Mouse (Mus musculus) embryonic stem cell, embryonic (primary cell): Measurements from ENCODE around the gene Spire2.

Experiments
- CTCF ChIA-PET, 4 experiments: fragments of 300-600 bp in 2 of 4; fragments of 350-600 bp in 2 of 4; sonication (Branson Sonifier 250); formaldehyde crosslinking; loops; one replicate each; lab custom pipeline; 2022; ENCODE audit warnings: inconsistent platforms in 2 of 4; lab: Charles Lee
- POLR2A ChIA-PET, 4 experiments: fragments of 300-600 bp in 2 of 4; fragments of 350-600 bp in 2 of 4; sonication (Branson Sonifier 250); formaldehyde crosslinking; loops; one replicate each; lab custom pipeline; 2022; ENCODE audit warnings: antibody characterized with exemption in 4 of 4, inconsistent platforms in 1 of 4; lab: Charles Lee

Gene Spire2

GRCm38 (mm10) chr8:123345135-123345534 is 12.6 kb downstream of the Spire2 start:
- ChIA-PET POLR2A (interaction anchor here (0.6 to 7.1 kb wide), 9 partner anchors 8 to 403 kb away, joined by 3 to 65 read pairs (median 13); partner anchors contain the start of gene Tcf25 (in 3 of the 4)), CTCF (interaction anchor here in 3 of 4 experiments (0.6 to 1.9 kb wide), 6 partner anchors 22 to 132 kb away, joined by 3 to 15 read pairs (median 4); partner anchors contain the start of genes Chmp1a (in 1 of the 3), Mc1r (in 1 of the 3) and Spata33 (in 1 of the 3))

- CTCF ChIA-PET: interaction anchor here in 2 of 4 experiments (0.9 to 1.2 kb wide), 2 partner anchors 23 to 62 kb away, joined by 3 to 5 read pairs; partner anchors contain the start of gene Mc1r (in 1 of the 2)
Measured at GRCm38 (mm10) chr8:123345856-123346255, 13.3 kb downstream of the Spire2 start.

GRCm38 (mm10) chr8:123347293-123347692 is 14.8 kb downstream of the Spire2 start:
- POLR2A ChIA-PET: interaction anchor here in 1 of 4 experiments (0.5 to 1.5 kb wide), 5 partner anchors 8 to 107 kb away, joined by 3 to 6 read pairs (median 3); no protein-coding TSS in a partner anchor
- CTCF ChIA-PET: interaction anchor here in 1 of 4 experiments (0.8 kb wide), 1 partner anchor 12 kb away, joined by 3 read pairs; no protein-coding TSS in a partner anchor

More at GRCm38 (mm10) chr8:123345856-123346255, 13.3 kb downstream of the Spire2 start:
- POLR2A ChIA-PET: no interaction called here

GRCm38 (mm10) chr8:123348237-123348843 is 15.8 kb downstream of the Spire2 start:
- ChIA-PET CTCF (interaction anchor here in 3 of 4 experiments (0.6 to 1.1 kb wide), 5 partner anchors 9 to 468 kb away, joined by 3 to 6 read pairs (median 3); partner anchors contain the start of gene Mc1r (in 1 of the 3)), POLR2A (interaction anchor here in 2 of 4 experiments (0.7 to 1.5 kb wide), 4 partner anchors 9 to 106 kb away, joined by 3 to 6 read pairs (median 4); no protein-coding TSS in a partner anchor)

- POLR2A ChIA-PET: no interaction called here
- CTCF ChIA-PET: interaction anchor here in 2 of 4 experiments (0.6 to 1.1 kb wide), 3 partner anchors 26 to 468 kb away, joined by 3 to 6 read pairs (median 5); no protein-coding TSS in a partner anchor
Measured at GRCm38 (mm10) chr8:123349073-123349472, 16.6 kb downstream of the Spire2 start.

GRCm38 (mm10) chr8:123352118-123352517 is 19.6 kb downstream of the Spire2 start:
- CTCF ChIA-PET: interaction anchor here (0.5 to 1.6 kb wide), 8 partner anchors 8 to 140 kb away, joined by 4 to 10 read pairs (median 4); partner anchors contain the start of genes Chmp1a (in 1 of the 4) and Spata33 (in 1 of the 4)
- POLR2A ChIA-PET: interaction anchor here in 3 of 4 experiments (0.6 to 7.5 kb wide), 7 partner anchors 8 to 20 kb away, joined by 3 to 65 read pairs (median 4); no protein-coding TSS in a partner anchor

- CTCF ChIA-PET: interaction anchor here (0.6 to 2.0 kb wide), 26 partner anchors 8 to 746 kb away, joined by 3 to 14 read pairs (median 4); partner anchors contain the start of genes Mc1r (in 2 of the 4), Chmp1a (in 1 of the 4), Spata2l (in 1 of the 4) and Spata33 (in 1 of the 4)
Measured at GRCm38 (mm10) chr8:123352786-123353185, 20.3 kb downstream of the Spire2 start.

GRCm38 (mm10) chr8:123353216-123353615 is 20.7 kb downstream of the Spire2 start:
- CTCF ChIA-PET: interaction anchor here (0.6 to 2.0 kb wide), 26 partner anchors 8 to 747 kb away, joined by 3 to 14 read pairs (median 4); partner anchors contain the start of genes Mc1r (in 2 of the 4), Chmp1a (in 1 of the 4), Spata2l (in 1 of the 4) and Spata33 (in 1 of the 4)

More at GRCm38 (mm10) chr8:123352786-123353185, 20.3 kb downstream of the Spire2 start:
- POLR2A ChIA-PET: interaction anchor here (0.6 to 7.5 kb wide), 13 partner anchors 8 to 109 kb away, joined by 3 to 65 read pairs (median 4); partner anchors contain the start of gene Tcf25 (in 1 of the 4)

GRCm38 (mm10) chr8:123361082-123361739 is 28.7 kb downstream of the Spire2 start:
- ChIA-PET POLR2A (interaction anchor here in 3 of 4 experiments (0.5 to 6.2 kb wide), 7 partner anchors 9 to 627 kb away, joined by 3 to 53 read pairs (median 5); partner anchors contain the start of genes Chmp1a (in 1 of the 3), Spata33 (in 1 of the 3) and Tcf25 (in 1 of the 3)), CTCF (interaction anchor here (0.5 to 2.8 kb wide), 15 partner anchors 8 to 96 kb away, joined by 3 to 11 read pairs (median 3); no protein-coding TSS in a partner anchor)

More at GRCm38 (mm10) chr8:123353216-123353615, 20.7 kb downstream of the Spire2 start:
- POLR2A ChIA-PET: interaction anchor here (0.6 to 7.5 kb wide), 15 partner anchors 8 to 108 kb away, joined by 3 to 65 read pairs (median 4); partner anchors contain the start of gene Tcf25 (in 1 of the 4)

- ChIA-PET POLR2A (interaction anchor here (0.6 to 8.1 kb wide), 63 partner anchors 8 to 576 kb away, joined by 3 to 53 read pairs (median 6); partner anchors contain the start of genes Spire2 (in 3 of the 4), Afg3l1 (in 2 of the 4), Chmp1a (in 2 of the 4) and Mc1r (in 2 of the 4)), CTCF (interaction anchor here (0.6 to 2.9 kb wide), 14 partner anchors 11 to 396 kb away, joined by 3 to 19 read pairs (median 5); partner anchors contain the start of gene Mc1r (in 1 of the 4))
Measured at GRCm38 (mm10) chr8:123373403-123374238, 41.1 kb downstream of the Spire2 start, which contains the start of gene Tcf25. Tcf25 (plus strand) TSS chr8:123373753.

GRCm38 (mm10) chr8:123374239-123374578 is 41.7 kb downstream of the Spire2 start:
- POLR2A ChIA-PET: interaction anchor here (0.6 to 8.1 kb wide), 42 partner anchors 9 to 575 kb away, joined by 3 to 53 read pairs (median 7); partner anchors contain the start of genes Spire2 (in 3 of the 4), Afg3l1 (in 2 of the 4), Mc1r (in 2 of the 4) and Spata2l (in 2 of the 4)
- CTCF ChIA-PET: interaction anchor here (0.6 to 2.9 kb wide), 13 partner anchors 11 to 395 kb away, joined by 3 to 19 read pairs (median 4); partner anchors contain the start of gene Mc1r (in 1 of the 4)

- CTCF ChIA-PET: interaction anchor here (1.2 to 2.9 kb wide), 11 partner anchors 9 to 143 kb away, joined by 3 to 19 read pairs (median 5); partner anchors contain the start of genes Mc1r (in 3 of the 4) and Gas8 (in 1 of the 4)
- POLR2A ChIA-PET: interaction anchor here in 3 of 4 experiments (0.6 to 8.1 kb wide), 27 partner anchors 8 to 466 kb away, joined by 3 to 53 read pairs (median 3); partner anchors contain the start of genes Mc1r (in 2 of the 3), Vps9d1 (in 1 of the 3) and Zfp276 (in 1 of the 3)
Measured at GRCm38 (mm10) chr8:123375701-123376100, 43.2 kb downstream of the Spire2 start.

- POLR2A ChIA-PET: interaction anchor here in 3 of 4 experiments (0.6 to 8.1 kb wide), 27 partner anchors 8 to 466 kb away, joined by 3 to 53 read pairs (median 4); partner anchors contain the start of genes Mc1r (in 3 of the 3), Vps9d1 (in 1 of the 3) and Zfp276 (in 1 of the 3)
- CTCF ChIA-PET: interaction anchor here (1.0 to 2.9 kb wide), 11 partner anchors 9 to 142 kb away, joined by 3 to 19 read pairs (median 5); partner anchors contain the start of genes Mc1r (in 3 of the 4) and Gas8 (in 1 of the 4)
Measured at GRCm38 (mm10) chr8:123376106-123376505, 43.6 kb downstream of the Spire2 start.

- CTCF ChIA-PET: interaction anchor here in 1 of 4 experiments (1.0 kb wide), 1 partner anchor 25 kb away, joined by 4 read pairs; the partner anchor contains the start of gene Mc1r
- POLR2A ChIA-PET: interaction anchor here in 3 of 4 experiments (1.0 to 3.3 kb wide), 11 partner anchors 8 to 65 kb away, joined by 3 to 13 read pairs (median 7); partner anchors contain the start of genes Mc1r (in 1 of the 3) and Tcf25 (in 1 of the 3)
Measured at GRCm38 (mm10) chr8:123381711-123382110, 49.2 kb downstream of the Spire2 start.

GRCm38 (mm10) chr8:123382516-123382915 is 50.0 kb downstream of the Spire2 start:
- CTCF ChIA-PET: interaction anchor here in 1 of 4 experiments (1.0 to 1.3 kb wide), 3 partner anchors 10 to 24 kb away, joined by 3 to 7 read pairs (median 3); partner anchors contain the start of gene Mc1r
- POLR2A ChIA-PET: interaction anchor here in 2 of 4 experiments (0.6 to 3.9 kb wide), 16 partner anchors 8 to 65 kb away, joined by 3 to 17 read pairs (median 8); partner anchors contain the start of genes Mc1r (in 2 of the 2) and Tcf25 (in 1 of the 2)
